Mouse (Mus musculus) intestine, embryonic 16.5 days (tissue): Measurements from ENCODE around the gene Prss58. TPM values are rescaled to one million over a fixed set of nuclear protein-coding genes. Genes with fewer than 3 reads are reported as not detected.

Source experiments
- ATAC-seq: fragments of 200-750 bp; cut with Nextera tagmentation; 2 replicates; pipeline ENCODE4 v1.8.0; 2017; ENCODE audit warnings: moderate TSS enrichment, moderate library complexity
- H3K27ac ChIP-seq: fragments of 300-500 bp; sonication (generic); 2 replicates; pipeline ENCODE4 v1.5.1; 2014; ENCODE audit warnings: mild to moderate bottlenecking, low read length
- H3K27me3 ChIP-seq: fragments of 300-500 bp; sonication (generic); replicated peaks from 2 replicates; pipeline ENCODE4 v1.6.1; 2014; ENCODE audit warnings: low read length, control low read depth, mixed read lengths; ENCODE audit not compliant: control insufficient read depth, insufficient read depth
- H3K36me3 ChIP-seq: fragments of 300-500 bp; sonication (generic); 2 replicates; pipeline ENCODE4 v1.6.1; 2014; ENCODE audit warnings: low read length, control low read depth; ENCODE audit not compliant: control insufficient read depth, insufficient read depth
- H3K4me1 ChIP-seq: fragments of 300-500 bp; sonication (generic); 2 replicates; pipeline ENCODE4 v1.6.1; 2014; ENCODE audit warnings: low read length, control low read depth, mixed read lengths; ENCODE audit not compliant: control insufficient read depth, insufficient read depth
- H3K4me2 ChIP-seq: fragments of 300-500 bp; sonication (generic); 2 replicates; pipeline ENCODE4 v1.6.1; 2014; ENCODE audit warnings: low read depth, low read length, control low read depth
- H3K4me3 ChIP-seq: fragments of 300-500 bp; sonication (generic); 2 replicates; pipeline ENCODE4 v1.5.1; 2014; ENCODE audit warnings: mild to moderate bottlenecking, low read length
- H3K9ac ChIP-seq: fragments of 300-500 bp; sonication (generic); 2 replicates; pipeline ENCODE4 v1.6.1; 2014; ENCODE audit warnings: low read depth, low read length
- H3K9me3 ChIP-seq: fragments of 300-500 bp; sonication (generic); 2 replicates; pipeline ENCODE4 v1.6.1; 2016; ENCODE audit warnings: low read length, control low read depth; ENCODE audit not compliant: control insufficient read depth
- WGBS: fragments of 180-500 bp; shearing (Covaris S2); extraction: QIAGEN DNeasy Blood & Tissue Kit; methylation state at CpG from one replicate; pipeline ENCODE4 v1.1.7; 2014; 5-methylcytosine and 5-hydroxymethylcytosine counted together
- polyA plus RNA-seq: library from polyadenylated mRNA; unstranded; fragments of >200 nt; fragmentation: Nextera tagmentation; extraction: Ambion mirVana; gene quantifications from 2 replicates; pipeline ENCODE4 v1.2.1, GENCODE M21; 2015

The Prss58 gene
- polyA plus RNA-seq: not detected in 2 replicates

GRCm38 (mm10) chr6:40900287-40900686 is at the start of gene Prss58:
Gene Prss58, minus strand, starts transcription at chr6:40900387.
- ATAC-seq: no peak
- Histone ChIP-seq H3K4me1 (no peaks in the 10 kb centered on the region), H3K9ac (no peak within 1 kb of the TSS), H3K4me3 (no peak within 1 kb of the TSS), H3K36me3 (no peaks in the 10 kb centered on the region), H3K9me3 (no peaks in the 10 kb centered on the region), H3K27me3 (no peaks in the 10 kb centered on the region), H3K27ac (no peak within 1 kb of the TSS), H3K4me2 (no peak within 1 kb of the TSS)

- no peaks in the 10 kb centered on the region for H3K36me3 ChIP-seq
- H3K4me2 ChIP-seq: no peak within 1 kb of the TSS
- H3K4me3 ChIP-seq: no peak within 1 kb of the TSS
- no peak within 1 kb of the TSS for H3K9ac ChIP-seq
- 94% methylated on average over 10 of the region's 10 CpGs for WGBS
- ATAC-seq: no peak
- no peak within 1 kb of the TSS for H3K27ac ChIP-seq
- H3K4me1 ChIP-seq: no peaks in the 10 kb centered on the region
- no peaks in the 10 kb centered on the region for H3K9me3 ChIP-seq
- no peaks in the 10 kb centered on the region for H3K27me3 ChIP-seq
Observed at GRCm38 (mm10) chr6:40940457-40940856, 40.3 kb upstream of the Prss58 start, which contains the start of gene 1700074P13Rik. Gene 1700074P13Rik, minus strand, starts transcription at chr6:40940557.

- no peaks in the 10 kb centered on the region for H3K9me3 ChIP-seq
- no peak overlapping the region for H3K9ac ChIP-seq
- no peaks in the 10 kb centered on the region for H3K27me3 ChIP-seq
- H3K27ac ChIP-seq: no peak overlapping the region
- H3K4me1 ChIP-seq: no peaks in the 10 kb centered on the region
- no peaks in the 10 kb centered on the region for H3K36me3 ChIP-seq
- ATAC-seq: no peak
- H3K4me3 ChIP-seq: no peak overlapping the region
- H3K4me2 ChIP-seq: no peak overlapping the region
- 75% methylated on average over 4 of the region's 4 CpGs for WGBS
Observed at GRCm38 (mm10) chr6:40919954-40920353, 19.8 kb upstream of the Prss58 start.

- no peaks in the 10 kb centered on the region for H3K36me3 ChIP-seq
- WGBS: 67% methylated on average over 1 of the region's 1 CpGs
- peak; percentile 65 for ATAC-seq
- no peak overlapping the region for H3K4me2 ChIP-seq
- no peak overlapping the region for H3K4me3 ChIP-seq
- H3K27ac ChIP-seq: no peak overlapping the region
- no peak overlapping the region for H3K9ac ChIP-seq
- H3K9me3 ChIP-seq: no peaks in the 10 kb centered on the region
- H3K27me3 ChIP-seq: no peaks in the 10 kb centered on the region
- H3K4me1 ChIP-seq: no peaks in the 10 kb centered on the region
Observed at GRCm38 (mm10) chr6:40894716-40895115, 5.5 kb downstream of the Prss58 start.

GRCm38 (mm10) chr6:40893577-40893976 is 6.6 kb downstream of the Prss58 start:
- H3K9me3 ChIP-seq: no peaks in the 10 kb centered on the region
- 0 out of 2 replicates have a peak, but pooled peaks have one; percentile 36 for ATAC-seq
- H3K36me3 ChIP-seq: no peaks in the 10 kb centered on the region
- H3K9ac ChIP-seq: no peak overlapping the region
- 43% methylated on average over 7 of the region's 7 CpGs for WGBS
- H3K27me3 ChIP-seq: no peaks in the 10 kb centered on the region
- no peak overlapping the region for H3K27ac ChIP-seq
- H3K4me2 ChIP-seq: no peak overlapping the region
- no peaks in the 10 kb centered on the region for H3K4me1 ChIP-seq
- no peak overlapping the region for H3K4me3 ChIP-seq

- 86% methylated on average over 4 of the region's 4 CpGs for WGBS
- no peak overlapping the region for H3K4me3 ChIP-seq
- H3K27ac ChIP-seq: no peak overlapping the region
- no peaks in the 10 kb centered on the region for H3K27me3 ChIP-seq
- H3K4me2 ChIP-seq: no peak overlapping the region
- ATAC-seq: no peak
- no peaks in the 10 kb centered on the region for H3K36me3 ChIP-seq
- no peaks in the 10 kb centered on the region for H3K9me3 ChIP-seq
- H3K9ac ChIP-seq: no peak overlapping the region
- no peaks in the 10 kb centered on the region for H3K4me1 ChIP-seq
Observed at GRCm38 (mm10) chr6:40891754-40892153, 8.4 kb downstream of the Prss58 start.

GRCm38 (mm10) chr6:40890973-40891372 is 9.2 kb downstream of the Prss58 start:
- Histone ChIP-seq H3K27me3 (no peaks in the 10 kb centered on the region), H3K27ac (no peak overlapping the region), H3K9ac (no peak overlapping the region), H3K4me3 (no peak overlapping the region), H3K4me2 (no peak overlapping the region), H3K4me1 (no peaks in the 10 kb centered on the region), H3K9me3 (no peaks in the 10 kb centered on the region), H3K36me3 (no peaks in the 10 kb centered on the region)
- WGBS: 66% methylated on average over 1 of the region's 1 CpGs
- no peak for ATAC-seq

- Histone ChIP-seq H3K9me3 (no peaks in the 10 kb centered on the region), H3K4me1 (no peaks in the 10 kb centered on the region), H3K4me3 (no peak within 1 kb of the TSS), H3K4me2 (no peak within 1 kb of the TSS), H3K9ac (no peak within 1 kb of the TSS), H3K27me3 (no peaks in the 10 kb centered on the region), H3K36me3 (no peaks in the 10 kb centered on the region), H3K27ac (no peak within 1 kb of the TSS)
- 94% methylated on average over 3 of the region's 3 CpGs for WGBS
- no peak for ATAC-seq
Observed at GRCm38 (mm10) chr6:40887394-40887793, 12.8 kb downstream of the Prss58 start, which contains the start of gene Moxd2. Gene Moxd2, minus strand, starts transcription at chr6:40887494.

- Histone ChIP-seq H3K27ac (no peak overlapping the region), H3K9me3 (no peaks in the 10 kb centered on the region), H3K27me3 (no peaks in the 10 kb centered on the region), H3K4me2 (no peak overlapping the region), H3K4me3 (no peak overlapping the region), H3K9ac (no peak overlapping the region), H3K4me1 (no peaks in the 10 kb centered on the region), H3K36me3 (no peaks in the 10 kb centered on the region)
- ATAC-seq: no peak
Observed at GRCm38 (mm10) chr6:40845283-40845682, 54.9 kb downstream of the Prss58 start.
